Mouse (Mus musculus): ENCODE data around the gene Camk2d.

Gene Camk2d

DNA sequence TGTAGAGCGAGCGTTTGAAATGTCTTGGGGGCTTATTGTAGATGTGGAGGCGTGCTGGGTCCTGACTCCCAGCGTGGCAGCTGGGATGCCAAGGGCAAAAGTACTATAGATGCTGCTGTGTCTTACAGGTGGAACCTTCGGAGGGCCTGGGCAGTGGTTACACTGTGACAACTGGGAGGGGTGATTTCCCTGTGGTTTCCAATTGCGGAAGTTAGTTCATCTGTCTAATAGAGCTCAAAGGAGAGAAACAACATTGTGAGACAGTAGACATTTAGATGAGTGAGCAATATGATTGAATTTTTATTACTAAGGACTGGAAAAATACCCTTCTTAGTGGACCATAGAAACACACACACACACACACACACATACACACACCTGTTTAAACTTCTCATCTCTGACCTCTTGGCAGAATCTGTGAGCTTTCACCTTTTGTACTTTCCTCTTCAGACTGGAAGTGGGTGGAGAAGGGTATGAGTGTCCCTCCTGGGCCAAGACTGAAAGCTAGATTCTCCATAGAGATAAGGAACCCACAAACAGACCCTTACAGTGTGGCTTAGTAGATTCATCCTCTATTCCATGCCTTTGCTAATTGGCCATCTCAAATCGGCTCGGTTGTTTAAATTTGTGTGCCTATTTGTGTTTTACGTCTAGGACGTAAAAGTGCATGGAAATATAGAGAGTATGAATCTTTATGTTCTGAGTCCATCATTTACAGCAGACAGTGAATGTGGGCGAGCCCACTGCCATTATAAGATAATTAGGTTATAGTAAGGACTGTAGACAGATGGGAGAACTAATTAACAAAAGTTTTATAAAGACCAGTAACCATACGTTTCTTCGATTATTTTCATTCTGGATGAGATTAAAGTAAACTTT is 94.8 kb downstream of the Camk2d start:
- no peak for DNase-seq (ENCODE audit: low spot score in 2 of 2)

- no peak for DNase-seq (ENCODE audit: low spot score in 2 of 2)
Measured at GRCm38 (mm10) chr3:126691565-126691964, 95.5 kb downstream of the Camk2d start.

GRCm38 (mm10) chr3:126692797-126693196 is 96.7 kb downstream of the Camk2d start:
- no peak for DNase-seq (ENCODE audit: low spot score in 2 of 2)

- DNase-seq (ENCODE audit: low spot score in 2 of 2): no peak
Measured at GRCm38 (mm10) chr3:126693302-126693701, 97.2 kb downstream of the Camk2d start.

GRCm38 (mm10) chr3:126695456-126696293 is 99.6 kb downstream of the Camk2d start:
- DNase-seq (ENCODE audit: low spot score in 2 of 2): peak; percentile 27 to 43

DNA sequence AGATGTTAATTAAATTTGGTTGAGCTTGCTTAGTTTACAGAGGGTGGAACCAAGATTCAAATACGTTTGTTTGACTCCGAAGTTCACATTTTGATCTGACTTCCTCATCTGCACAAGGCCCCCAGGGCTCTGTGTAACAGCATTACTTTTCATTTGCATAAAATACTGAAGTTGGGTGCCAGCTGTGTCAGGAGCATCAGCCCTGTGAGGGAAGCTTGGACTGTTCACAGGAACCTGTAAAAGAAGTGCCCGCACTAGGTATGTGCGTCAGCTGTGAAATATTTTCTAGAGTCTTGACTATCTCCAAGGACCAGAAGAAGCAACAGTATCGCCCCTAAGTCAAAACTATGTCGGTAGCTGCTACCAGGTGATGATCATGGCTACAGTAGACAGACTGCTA is 100.5 kb downstream of the Camk2d start:
- no peak for DNase-seq (ENCODE audit: low spot score in 2 of 2)

- no peak for DNase-seq (ENCODE audit: low spot score in 2 of 2)
Measured at GRCm38 (mm10) chr3:126699740-126700139, 103.6 kb downstream of the Camk2d start.

GRCm38 (mm10) chr3:126701067-126701466 is 105.0 kb downstream of the Camk2d start:
- no peak for DNase-seq (ENCODE audit: low spot score in 2 of 2)

DNA sequence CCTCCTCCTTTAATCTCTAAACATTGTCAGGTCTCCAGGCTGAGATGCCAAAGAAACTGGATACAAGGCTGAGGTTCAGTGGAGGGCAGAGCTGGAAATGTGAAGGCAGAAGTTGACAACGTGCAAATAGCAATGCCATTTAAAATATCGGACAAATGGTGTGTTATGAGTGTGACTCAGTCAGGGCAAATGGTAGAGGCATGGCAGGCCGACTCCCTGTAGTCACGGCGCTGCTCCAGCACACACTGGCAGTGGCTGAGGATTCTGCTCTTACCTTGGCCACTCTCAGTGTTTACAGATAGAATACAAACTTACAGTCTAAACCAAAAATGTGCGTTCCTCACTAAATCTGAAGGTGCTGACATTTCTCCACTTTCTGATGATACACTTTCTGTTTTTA is 105.5 kb downstream of the Camk2d start:
- no peak for DNase-seq (ENCODE audit: low spot score in 2 of 2)

GRCm38 (mm10) chr3:126705490-126705889 is 109.4 kb downstream of the Camk2d start:
- no peak for DNase-seq (ENCODE audit: low spot score in 2 of 2)

- no peak for DNase-seq (ENCODE audit: low spot score in 2 of 2)
Measured at GRCm38 (mm10) chr3:126714281-126714680, 118.2 kb downstream of the Camk2d start.

DNA sequence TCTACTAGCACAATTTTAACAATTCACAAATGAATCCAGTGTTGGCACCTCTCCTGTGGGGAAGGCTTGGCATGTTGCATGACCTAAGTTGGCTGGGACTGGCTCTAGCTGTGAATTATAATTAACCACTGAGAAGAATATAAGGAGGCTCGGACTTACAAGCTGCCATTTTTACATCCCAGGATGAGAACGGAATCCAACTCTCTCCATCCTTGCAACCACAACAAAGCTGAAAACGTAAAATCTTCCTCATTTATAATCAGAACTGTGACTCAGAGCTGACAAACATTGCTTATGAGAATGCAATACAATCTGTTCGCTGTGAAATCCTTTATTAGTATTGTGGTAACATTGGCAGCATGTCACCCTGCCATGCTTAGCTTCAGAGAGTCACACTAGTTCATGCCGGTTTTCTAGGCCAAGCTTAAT is 126.9 kb downstream of the Camk2d start:
- peak in 1 of 2 experiments; percentile 25 for DNase-seq (ENCODE audit: low spot score in 2 of 2)

DNA sequence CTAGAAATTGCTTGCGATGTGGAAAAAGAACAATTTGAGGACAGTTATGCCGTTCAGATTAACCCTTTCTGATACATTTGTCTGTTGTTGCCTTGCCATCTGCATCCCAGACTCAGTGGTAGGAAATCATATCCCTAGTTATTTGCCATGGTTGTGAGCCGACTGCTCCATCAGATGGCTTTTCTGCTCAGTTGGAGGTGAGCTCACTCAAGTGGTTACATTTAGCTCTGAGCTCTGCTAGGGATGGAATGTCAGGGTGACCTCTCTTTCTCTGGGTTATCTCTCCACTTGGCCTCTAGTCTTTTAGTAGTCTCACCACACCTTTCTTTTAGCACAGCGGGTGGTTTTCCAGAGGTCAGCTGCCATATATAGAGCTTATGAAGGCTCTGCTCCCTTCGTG is 127.4 kb downstream of the Camk2d start:
- DNase-seq (ENCODE audit: low spot score in 2 of 2): no peak

DNA sequence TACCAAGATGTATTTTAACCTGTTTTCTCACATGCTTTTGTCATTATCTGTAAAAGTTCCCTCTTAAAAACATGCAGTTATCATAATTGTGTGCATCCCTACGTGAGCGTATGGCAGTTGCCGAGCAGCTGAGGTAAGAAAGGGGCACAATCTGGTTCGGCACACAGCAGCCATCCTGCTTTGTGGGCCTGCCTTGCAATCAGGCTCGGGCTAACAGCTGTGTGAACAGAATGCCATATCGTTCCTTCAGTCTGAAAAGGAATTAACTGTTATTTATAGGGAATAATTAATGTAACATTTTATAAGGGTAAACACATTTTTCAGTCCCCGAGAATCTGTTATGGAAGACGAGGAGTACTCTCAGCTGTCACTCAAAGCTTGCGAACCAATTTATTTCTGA is 129.5 kb downstream of the Camk2d start:
- no peak for DNase-seq (ENCODE audit: low spot score in 2 of 2)

GRCm38 (mm10) chr3:126727387-126727786 is 131.3 kb downstream of the Camk2d start:
- DNase-seq (ENCODE audit: low spot score in 2 of 2): no peak

GRCm38 (mm10) chr3:126730411-126730810 is 134.3 kb downstream of the Camk2d start:
- DNase-seq (ENCODE audit: low spot score in 2 of 2): no peak

- no peak for DNase-seq (ENCODE audit: low spot score in 2 of 2)
Measured at GRCm38 (mm10) chr3:126732323-126732722, 136.2 kb downstream of the Camk2d start.

GRCm38 (mm10) chr3:126734533-126734932 is 138.4 kb downstream of the Camk2d start:
- DNase-seq (ENCODE audit: low spot score in 2 of 2): no peak

DNA sequence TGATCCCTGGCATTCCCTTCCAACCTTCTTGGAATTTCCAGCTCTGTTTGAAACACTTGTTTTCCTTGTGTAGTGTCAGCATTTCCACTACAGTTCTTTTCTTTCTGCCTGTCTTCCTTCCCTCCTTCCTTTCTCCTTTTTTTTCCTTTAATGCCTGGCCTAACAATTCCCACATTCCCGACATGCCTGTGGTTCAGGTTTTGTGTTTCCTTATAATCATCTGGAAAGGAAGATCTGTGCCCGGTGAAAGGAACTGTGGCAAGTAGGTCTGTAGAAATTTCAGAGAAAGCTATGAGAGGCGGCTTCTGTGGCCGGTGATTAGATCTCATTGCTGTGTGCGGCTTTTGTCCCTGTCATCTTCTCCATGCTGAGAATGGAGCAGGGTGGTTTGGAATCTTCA is 139.1 kb downstream of the Camk2d start:
- DNase-seq (ENCODE audit: low spot score in 2 of 2): no peak

- no peak for DNase-seq (ENCODE audit: low spot score in 2 of 2)
Measured at GRCm38 (mm10) chr3:126737128-126737527, 141.0 kb downstream of the Camk2d start.

DNA sequence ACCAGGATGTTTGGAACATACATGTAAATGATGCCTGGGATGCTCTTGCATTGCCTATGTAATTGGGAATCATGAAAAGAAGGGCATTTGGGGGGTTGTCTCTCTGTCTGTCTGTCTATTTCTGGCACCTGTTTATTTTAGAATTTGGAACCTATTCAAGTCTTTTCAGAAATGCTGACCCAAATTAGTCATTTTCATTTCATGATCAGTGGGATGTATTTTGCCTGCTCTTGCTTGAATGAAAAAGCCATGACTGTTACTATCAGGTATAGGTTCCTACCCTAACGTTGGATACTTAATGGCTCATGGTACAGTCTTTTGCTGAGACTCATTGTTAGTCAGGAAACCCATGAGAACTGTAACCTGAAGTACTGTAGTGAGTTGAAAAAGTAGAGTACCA is 144.0 kb downstream of the Camk2d start:
- no peak for DNase-seq (ENCODE audit: low spot score in 2 of 2)

DNA sequence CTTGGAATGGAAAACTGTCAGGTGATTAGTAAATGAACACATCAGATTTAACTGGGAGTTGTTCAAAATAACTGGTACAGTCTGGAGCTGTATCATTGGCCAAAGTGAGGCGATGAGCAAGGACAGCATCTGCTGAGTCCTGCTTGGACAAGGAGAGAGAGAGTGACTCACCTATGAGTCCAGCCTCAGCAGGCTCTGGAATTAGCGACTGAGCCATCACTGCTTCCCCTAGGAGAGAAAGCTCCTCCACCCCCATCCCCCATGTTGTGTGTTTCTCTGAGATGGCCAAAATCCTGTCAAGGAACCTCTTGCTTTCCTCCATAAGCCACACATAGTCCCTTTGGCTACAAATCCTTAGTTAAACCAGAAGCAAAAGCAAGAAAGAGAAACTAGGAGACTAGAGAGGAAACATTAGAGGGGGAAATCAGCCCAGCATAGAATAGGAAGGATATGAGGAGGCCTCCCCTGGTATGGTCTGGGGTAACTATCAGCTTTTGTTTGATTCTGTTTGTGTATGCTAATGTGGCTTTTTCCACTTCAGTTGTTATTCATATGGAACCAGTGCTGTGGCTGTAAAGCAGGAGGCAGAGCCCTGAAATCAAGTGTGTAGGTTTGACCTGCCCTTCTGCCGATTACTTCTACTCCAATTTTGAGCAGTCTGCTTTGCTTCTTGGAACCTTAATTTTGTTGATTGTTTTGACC is 148.5 kb downstream of the Camk2d start:
- DNase-seq (ENCODE audit: low spot score in 2 of 2): no peak

Data from frontal cortex, postnatal 14 days (tissue).